Mouse (Mus musculus) adrenal gland, adult 10 weeks (tissue): ENCODE data around the gene Ttll10. TPM values are rescaled to one million over a fixed set of nuclear protein-coding genes. Genes with fewer than 3 reads are reported as not detected.

Experiments used
- polyA plus RNA-seq: library from polyadenylated mRNA; stranded (reverse); fragments of 350-450 nt; fragmentation: Illumina TruSeq; extraction: RNeasy Lipid Tissue Mini Kit (QIAGEN cat#74804); gene quantifications from one replicate; pipeline ENCODE4 v1.2.3, GENCODE M21; 2014; ENCODE audit warnings: low read depth, low replicate concordance

The Ttll10 gene
- polyA plus RNA-seq: not detected

GRCm38 (mm10) chr4:156059261-156059660 lies at the start of gene Ttll10:
Ttll10 (minus strand) TSS chr4:156059414.

GRCm38 (mm10) chr4:156026013-156026412 lies 33.2 kb downstream of the Ttll10 start, which contains the start of gene Tnfrsf18:
Tnfrsf18 (plus strand) TSS chr4:156026164.

GRCm38 (mm10) chr4:156013637-156014036 lies 45.6 kb downstream of the Ttll10 start, which contains the start of gene Tnfrsf4:
Tnfrsf4 (plus strand) TSS chr4:156013843.

GRCm38 (mm10) chr4:155992241-155992905 lies 66.8 kb downstream of the Ttll10 start, which contains the start of the genes B3galt6 and Sdf4:
B3galt6 (minus strand) TSS chr4:155992649.
Sdf4 (plus strand) TSS chr4:155992872.

Other genes starting within 250 kb of the Ttll10 start
- 83.8 TPM for gene Ccnl2, start 246.9 kb downstream of the Ttll10 start, polyA plus RNA-seq
- gene Aurkaip1, start 228.1 kb downstream of the Ttll10 start, polyA plus RNA-seq: 6.2 TPM
- gene Mxra8, start 219.7 kb downstream of the Ttll10 start, polyA plus RNA-seq: 58.8 TPM
- gene Dvl1, start 212.0 kb downstream of the Ttll10 start, polyA plus RNA-seq: 2.0 TPM
- not detected for gene Tas1r3, start 196.1 kb downstream of the Ttll10 start, polyA plus RNA-seq
- 5.8 TPM for gene Cptp, start 190.0 kb downstream of the Ttll10 start, polyA plus RNA-seq
- gene Ints11, start 189.9 kb downstream of the Ttll10 start, polyA plus RNA-seq: 3.3 TPM
- 1.8 TPM for gene Pusl1, start 167.6 kb downstream of the Ttll10 start, polyA plus RNA-seq
- gene Acap3, start 167.6 kb downstream of the Ttll10 start, polyA plus RNA-seq: 0.82 TPM
- gene Ube2j2, start 115.6 kb downstream of the Ttll10 start, polyA plus RNA-seq: 81.4 TPM
- gene C1qtnf12, start 97.1 kb downstream of the Ttll10 start, polyA plus RNA-seq: 8.2 TPM
- gene B3galt6, start 66.8 kb downstream of the Ttll10 start, polyA plus RNA-seq: 7.2 TPM
- gene Sdf4, start 66.5 kb downstream of the Ttll10 start, polyA plus RNA-seq: 205 TPM
- gene Tnfrsf4, start 45.6 kb downstream of the Ttll10 start, polyA plus RNA-seq: not detected
- not detected for gene Tnfrsf18, start 33.2 kb downstream of the Ttll10 start, polyA plus RNA-seq
- gene 9430015G10Rik, start 50.6 kb upstream of the Ttll10 start, polyA plus RNA-seq: 2.3 TPM
- not detected for gene Rnf223, start 71.1 kb upstream of the Ttll10 start, polyA plus RNA-seq
- gene Agrn, start 138.1 kb upstream of the Ttll10 start, polyA plus RNA-seq: 7.5 TPM
- gene Isg15, start 141.4 kb upstream of the Ttll10 start, polyA plus RNA-seq: not detected
- 0.41 TPM for gene AW011738, start 143.9 kb upstream of the Ttll10 start, polyA plus RNA-seq
- 1.1 TPM for gene Perm1, start 156.5 kb upstream of the Ttll10 start, polyA plus RNA-seq
- gene Plekhn1, start 175.4 kb upstream of the Ttll10 start, polyA plus RNA-seq: 1.8 TPM
- 6.1 TPM for gene Noc2l, start 176.6 kb upstream of the Ttll10 start, polyA plus RNA-seq
- not detected for gene Samd11, start 196.2 kb upstream of the Ttll10 start, polyA plus RNA-seq